Mouse (Mus musculus): ENCODE results near the gene Vopp1.
"Not testable (repeated sequence)": the region's sequence is repeated elsewhere in the genome, so short reads cannot be mapped to it uniquely, and the experiment has no call there.

Gene Vopp1

DNA sequence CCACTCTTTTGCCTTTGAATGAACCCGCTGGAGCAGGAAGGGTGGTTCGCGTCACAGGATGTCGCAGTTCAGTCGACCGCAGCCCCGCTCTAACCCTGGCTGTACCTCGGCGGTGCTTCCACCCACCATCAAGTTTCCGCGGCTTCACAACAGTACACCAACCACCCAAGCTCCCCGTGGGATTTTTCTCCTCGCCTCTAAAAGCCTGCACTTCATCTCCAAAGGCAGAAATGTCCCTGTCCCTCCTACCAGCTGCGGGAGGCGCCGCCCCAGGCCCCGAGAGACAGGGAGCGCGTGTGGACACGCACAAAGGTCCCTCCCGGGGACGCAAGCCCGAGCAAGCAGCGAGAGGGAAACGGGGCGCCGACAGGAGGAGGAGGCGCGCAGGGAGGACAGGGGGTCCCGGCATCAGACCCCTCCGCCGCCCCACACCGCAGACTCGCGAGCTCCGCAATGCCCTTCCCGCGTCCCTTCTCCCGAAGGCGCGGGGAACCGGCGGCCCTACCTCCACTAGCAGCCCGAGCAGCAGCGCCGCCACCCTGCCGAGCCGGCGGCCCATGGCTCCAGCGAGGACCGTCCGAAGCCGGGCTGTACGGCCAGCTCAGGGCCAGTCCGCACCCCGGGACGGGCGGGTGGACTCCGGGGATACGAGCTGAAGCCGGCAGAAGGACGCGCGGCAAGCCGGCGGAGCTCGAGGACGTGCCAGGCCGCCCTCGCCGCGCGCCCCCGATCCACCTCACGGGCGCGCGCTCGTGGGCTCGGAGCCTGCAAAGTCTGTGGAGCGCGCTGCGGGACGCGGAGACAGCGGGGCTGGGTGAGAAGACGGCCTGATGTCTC is at the start of gene Vopp1:
Vopp1 (minus strand) TSS at position 738 of the 837 bp plus-strand sequence.
- peak; percentile 67 for DNase-seq (ENCODE audit: low spot score)

DNA sequence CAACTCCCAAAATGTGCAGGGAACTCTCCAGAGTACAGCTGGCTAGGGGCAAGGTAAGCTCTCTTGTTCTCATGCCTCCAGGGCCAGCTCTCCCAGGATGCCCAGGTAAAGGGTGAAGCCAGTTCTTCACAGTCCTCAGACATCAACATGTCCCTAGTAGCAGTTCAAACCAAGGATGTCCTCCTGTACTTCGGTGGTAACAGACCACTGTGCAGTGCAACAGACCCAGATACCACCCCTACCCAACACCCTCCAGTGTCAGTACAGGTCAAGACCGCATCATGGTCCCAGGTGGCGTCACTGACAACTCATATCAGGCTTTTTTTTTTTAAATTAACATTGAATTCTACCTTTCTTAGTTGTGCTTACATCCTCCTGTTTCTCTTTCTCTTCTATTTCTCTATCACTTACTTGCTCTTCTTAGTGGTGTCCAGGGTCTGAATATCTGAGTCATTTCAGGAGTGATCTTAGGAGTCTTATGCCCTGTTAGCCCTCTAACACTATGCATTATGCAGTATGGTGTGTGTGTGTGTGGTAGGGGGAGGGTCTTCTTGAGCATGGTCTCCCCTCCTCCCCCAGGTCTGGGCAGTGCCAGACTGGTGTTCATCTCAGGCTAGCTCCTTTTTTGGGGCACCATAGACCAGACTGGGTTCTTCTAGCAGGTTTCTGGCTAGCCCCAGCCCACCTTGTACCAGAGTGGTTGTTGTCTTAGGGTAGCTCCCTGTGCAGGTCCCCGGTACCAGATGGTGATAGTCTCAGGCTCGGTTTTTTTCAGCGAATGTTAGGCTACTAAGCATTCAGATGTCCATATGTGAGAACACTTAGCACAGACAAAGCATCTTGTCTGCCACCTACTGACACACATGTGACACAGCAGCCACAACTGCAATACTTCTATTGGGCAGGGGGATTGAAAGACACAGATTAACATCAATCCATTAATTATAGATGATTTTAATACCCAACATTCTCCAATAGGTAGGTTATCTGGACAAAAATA is 34.4 kb upstream of the Vopp1 start:
- DNase-seq (ENCODE audit: low spot score): peak; percentile 55

DNA sequence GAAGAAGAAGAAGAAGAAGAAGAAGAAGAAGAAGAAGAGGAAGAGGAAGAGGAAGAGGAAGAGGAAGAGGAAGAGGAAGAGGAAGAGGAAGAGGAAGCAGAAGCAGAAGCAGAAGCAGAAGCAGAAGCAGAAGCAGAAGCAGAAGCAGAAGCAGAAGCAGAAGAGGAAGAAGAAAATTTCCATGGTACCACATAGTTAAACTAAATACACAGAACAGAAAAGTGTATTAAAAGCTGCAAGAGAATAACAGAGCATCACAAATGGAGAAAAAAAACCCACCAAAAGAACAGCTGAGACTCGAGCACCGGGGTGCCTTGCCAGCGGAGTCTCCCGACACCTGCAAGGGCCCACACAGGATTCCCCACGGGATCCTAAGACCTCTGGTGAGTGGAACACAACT is 26.2 kb upstream of the Vopp1 start:
- not testable (repeated sequence) for DNase-seq (ENCODE audit: low spot score)

DNA sequence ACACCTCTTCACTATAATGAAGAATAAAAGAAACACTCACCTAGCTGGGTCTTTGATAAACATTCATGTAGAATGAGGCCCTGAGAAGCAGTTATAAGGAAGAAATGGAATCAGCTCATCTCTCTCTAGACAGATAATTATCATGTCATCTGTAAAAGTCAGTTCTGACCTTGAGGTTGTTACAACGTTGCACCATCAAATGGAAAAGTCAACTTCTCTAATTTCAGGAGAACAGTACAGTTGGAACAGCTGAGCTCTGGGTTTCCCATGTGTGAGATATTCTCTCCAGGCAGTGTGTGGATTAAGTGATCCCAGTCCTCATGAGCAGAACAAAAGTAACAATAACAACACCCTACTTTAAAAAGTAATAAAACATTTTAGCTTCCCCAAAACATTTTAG is 25.3 kb upstream of the Vopp1 start, which contains the start of gene Vmn1r21:
Vmn1r21 (minus strand) TSS at position 58 of the 400 bp plus-strand sequence.
- no peak for DNase-seq (ENCODE audit: low spot score)

- no peak for DNase-seq (ENCODE audit: low spot score)
Measured at GRCm38 (mm10) chr6:57839693-57840408, 14.9 kb upstream of the Vopp1 start.

DNA sequence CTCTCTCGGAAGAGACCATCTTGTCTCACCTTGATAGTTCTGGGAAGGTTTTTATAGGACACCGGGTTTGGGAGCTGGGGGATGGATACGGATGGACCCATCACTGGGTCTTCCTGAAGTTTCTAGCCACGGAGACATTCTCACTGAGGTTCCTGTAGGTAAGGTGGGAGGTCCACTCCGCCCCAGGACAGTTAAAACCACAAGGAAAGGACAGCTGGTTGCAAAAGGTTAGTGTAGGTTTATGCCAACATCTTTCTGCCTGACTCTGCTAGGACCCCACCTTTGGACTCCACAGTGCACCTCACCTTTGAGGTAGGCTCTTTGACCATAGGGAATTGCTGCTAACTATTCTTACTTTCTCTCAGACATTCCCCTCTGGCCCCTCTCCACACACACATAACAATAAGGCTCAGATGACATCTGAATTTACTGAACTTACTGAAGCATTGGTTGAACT is 328 bp upstream of the Vopp1 start:
- DNase-seq (ENCODE audit: low spot score): no peak

GRCm38 (mm10) chr6:57823461-57823860 is 1.5 kb downstream of the Vopp1 start:
- DNase-seq (ENCODE audit: low spot score): no peak

- no peak for DNase-seq (ENCODE audit: low spot score)
Measured at GRCm38 (mm10) chr6:57822648-57823410, 2.1 kb downstream of the Vopp1 start.

GRCm38 (mm10) chr6:57814436-57814940 is 10.5 kb downstream of the Vopp1 start:
- no peak for DNase-seq (ENCODE audit: low spot score)

GRCm38 (mm10) chr6:57811748-57812730 is 12.9 kb downstream of the Vopp1 start:
- DNase-seq (ENCODE audit: low spot score): no peak

GRCm38 (mm10) chr6:57805218-57806069 is 19.5 kb downstream of the Vopp1 start:
- no peak for DNase-seq (ENCODE audit: low spot score)

DNA sequence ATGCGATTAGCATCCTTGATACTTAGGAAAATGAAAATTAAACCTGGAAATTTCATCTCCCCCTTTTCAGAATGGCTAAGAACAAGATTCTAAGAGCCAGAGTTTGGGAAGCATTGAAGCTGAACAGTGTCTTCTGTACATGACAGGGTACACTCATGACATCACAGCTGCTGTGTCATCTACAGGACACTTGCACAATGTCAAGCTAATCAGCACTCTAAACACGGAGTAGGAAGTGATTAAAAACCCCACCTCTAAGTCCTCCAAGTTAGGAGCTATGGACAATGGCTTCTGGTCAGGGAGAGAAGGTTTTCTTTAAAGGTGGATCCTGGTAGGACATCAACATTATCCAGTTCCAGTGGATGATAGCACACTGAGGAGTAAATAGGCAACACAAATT is 21.8 kb downstream of the Vopp1 start:
- DNase-seq (ENCODE audit: low spot score): no peak

DNA sequence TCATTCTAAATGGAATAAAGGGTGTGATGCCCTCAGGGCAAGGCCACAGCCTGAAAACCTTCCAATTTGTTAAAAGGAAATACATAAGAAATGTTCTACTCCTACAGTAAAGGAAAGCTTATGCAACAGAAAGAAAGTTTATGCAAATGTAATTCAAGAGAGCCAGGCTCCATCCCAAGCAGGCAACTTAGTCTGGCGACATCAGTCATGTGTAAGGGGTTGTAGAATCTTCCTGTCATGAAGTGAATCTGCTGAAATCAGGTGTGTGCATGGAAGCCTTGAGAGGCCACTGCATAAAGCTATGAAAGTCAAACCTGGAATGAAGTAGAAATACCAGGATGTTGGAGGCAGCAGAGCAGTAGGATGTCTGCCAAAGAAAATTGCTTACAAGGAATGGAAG is 26.0 kb downstream of the Vopp1 start:
- DNase-seq (ENCODE audit: low spot score): no peak

DNA sequence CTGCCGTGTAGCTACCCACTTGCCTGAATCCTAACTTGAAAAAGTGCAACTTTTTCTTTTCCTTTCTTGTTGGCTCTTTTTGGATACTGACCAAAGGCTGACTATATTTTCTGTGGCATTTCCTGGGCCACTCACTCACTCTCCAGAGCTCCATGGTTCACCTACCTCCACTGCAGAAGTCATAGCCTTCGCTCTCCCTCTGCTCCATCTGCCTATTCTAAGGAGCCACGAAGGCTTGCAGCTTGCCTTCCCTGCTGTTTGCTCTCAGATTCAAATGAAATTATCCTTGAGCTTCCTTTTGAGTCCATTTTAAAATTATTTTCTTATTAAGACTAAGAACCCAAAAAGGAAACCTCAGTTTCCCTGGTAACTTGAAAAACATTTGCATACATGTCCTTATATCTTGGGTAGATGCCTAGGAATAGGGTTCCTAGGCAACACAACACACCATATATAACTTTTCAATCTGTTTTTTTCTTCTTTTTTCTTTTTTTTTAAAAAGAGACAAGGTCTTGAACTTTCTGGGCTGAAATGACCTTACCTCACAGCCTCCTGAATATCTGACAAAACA is 28.0 kb downstream of the Vopp1 start:
- no peak for DNase-seq (ENCODE audit: low spot score)

DNA sequence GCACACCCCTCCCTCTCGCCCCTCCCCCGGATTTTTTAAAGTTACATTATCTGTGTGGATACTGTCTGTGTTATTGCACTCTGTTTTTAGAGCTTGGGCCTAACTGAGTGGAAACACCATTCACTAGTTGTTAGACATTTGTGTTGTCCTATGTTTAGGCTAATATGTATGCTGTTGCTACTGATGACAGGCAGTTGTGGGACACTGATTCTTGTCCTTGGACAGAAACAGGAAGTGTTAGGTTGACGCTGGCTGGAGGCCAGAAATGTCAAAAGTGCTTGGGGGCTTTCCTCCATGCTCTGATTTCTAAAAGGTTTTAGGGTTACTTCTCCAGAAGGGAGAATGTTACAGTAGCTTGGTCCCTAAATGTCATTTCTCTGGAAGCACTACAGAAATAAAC is 29.1 kb downstream of the Vopp1 start:
- DNase-seq (ENCODE audit: low spot score): no peak

- not testable (repeated sequence) for DNase-seq (ENCODE audit: low spot score)
Measured at GRCm38 (mm10) chr6:57792821-57793220, 32.1 kb downstream of the Vopp1 start.

- no peak for DNase-seq (ENCODE audit: low spot score)
Measured at GRCm38 (mm10) chr6:57790542-57790941, 34.4 kb downstream of the Vopp1 start.

GRCm38 (mm10) chr6:57787376-57787775 is 37.6 kb downstream of the Vopp1 start:
- no peak for DNase-seq (ENCODE audit: low spot score)
